Mouse (Mus musculus): Measurements from ENCODE around the gene Cenpe.

- TF ChIP-seq CTCF (IDR thresholded peaks at IDR 0.05; ENCODE audit: borderline replicate concordance, extremely low read depth, insufficient read depth, insufficient read length) (no peak), POLR2A (IDR thresholded peaks at IDR 0.05; ENCODE audit: borderline replicate concordance, extremely low read depth, insufficient read depth, insufficient read length, poor library complexity, severe bottlenecking) (no peak)
Measured at GRCm38 (mm10) chr3:135232058-135232457, 19.7 kb downstream of the Cenpe start.

All from brain, embryonic 14.5 days (tissue).